Mouse (Mus musculus): ENCODE data around the gene Hist1h4k.

Hist1h4k gene

GRCm38 (mm10) chr13:21755707-21756106 lies 5.4 kb upstream of the Hist1h4k start:
- no peak for DNase-seq (ENCODE audit: extremely low spot score, low read depth, low spot score)

DNA sequence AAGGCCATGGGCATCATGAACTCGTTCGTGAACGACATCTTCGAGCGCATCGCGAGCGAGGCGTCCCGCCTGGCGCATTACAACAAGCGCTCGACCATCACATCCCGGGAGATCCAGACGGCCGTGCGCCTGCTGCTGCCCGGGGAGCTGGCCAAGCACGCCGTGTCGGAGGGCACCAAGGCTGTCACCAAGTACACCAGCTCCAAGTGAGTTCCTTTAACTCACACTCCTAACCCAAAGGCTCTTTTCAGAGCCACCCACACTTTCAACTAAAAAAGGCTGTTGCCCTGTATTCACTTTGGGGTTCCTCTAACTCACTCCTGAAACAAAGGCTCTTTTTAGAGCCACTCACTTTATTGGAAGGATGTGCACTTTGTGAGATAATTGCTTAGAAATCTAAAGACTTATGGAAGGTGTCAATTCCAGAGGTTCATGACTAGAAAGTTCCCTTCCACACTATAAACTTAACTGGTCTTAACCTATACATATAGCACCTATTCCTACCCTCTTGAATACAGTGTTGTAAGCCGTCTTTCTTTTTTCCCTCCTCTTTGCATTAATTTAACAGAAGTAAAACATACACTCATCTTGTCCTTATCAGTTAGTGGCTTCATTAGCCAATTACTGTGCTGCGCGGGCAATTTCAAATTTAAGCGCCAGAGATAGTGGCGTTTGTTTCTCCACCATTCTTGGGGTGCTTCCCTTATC lies 4.1 kb upstream of the Hist1h4k start:
- peak; percentile 62 for DNase-seq (ENCODE audit: extremely low spot score, low read depth, low spot score)

DNA sequence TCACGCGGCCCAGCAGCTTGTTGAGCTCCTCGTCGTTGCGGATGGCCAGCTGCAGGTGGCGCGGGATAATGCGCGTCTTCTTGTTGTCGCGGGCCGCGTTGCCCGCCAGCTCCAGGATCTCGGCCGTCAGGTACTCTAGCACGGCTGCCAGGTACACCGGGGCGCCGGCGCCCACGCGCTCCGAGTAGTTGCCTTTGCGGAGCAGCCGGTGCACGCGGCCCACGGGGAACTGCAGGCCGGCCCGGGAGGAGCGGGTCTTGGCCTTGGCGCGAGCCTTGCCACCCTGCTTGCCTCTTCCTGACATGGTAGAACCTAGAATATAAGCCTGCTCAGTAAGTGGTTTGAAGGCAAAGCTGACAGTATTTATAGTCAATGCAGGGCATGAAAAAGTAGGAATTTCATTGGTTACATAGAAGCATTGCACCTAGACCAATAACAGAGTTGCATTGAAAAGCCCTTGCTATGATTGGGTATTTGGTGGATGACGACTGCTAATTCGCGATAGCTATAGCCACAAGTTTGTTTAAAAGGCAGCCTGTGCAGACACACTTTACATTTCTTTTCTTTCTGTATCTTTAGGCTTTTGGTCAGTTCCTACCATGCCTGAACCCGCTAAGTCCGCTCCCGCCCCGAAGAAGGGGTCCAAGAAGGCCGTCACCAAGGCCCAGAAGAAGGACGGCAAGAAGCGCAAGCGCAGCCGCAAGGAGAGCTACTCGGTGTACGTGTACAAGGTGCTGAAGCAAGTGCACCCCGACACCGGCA lies 3.4 kb upstream of the Hist1h4k start, which contains the start of the genes Hist1h2ak and Hist1h2bn:
Gene Hist1h2ak (minus strand): TSS at position 304 of the 762 bp plus-strand sequence.
Gene Hist1h2bn (plus strand): TSS at position 600 of the 762 bp plus-strand sequence.
- peak; percentile 96 for DNase-seq (ENCODE audit: extremely low spot score, low read depth, low spot score)

- DNase-seq (ENCODE audit: extremely low spot score, low read depth, low spot score): peak; percentile 58
Observed at GRCm38 (mm10) chr13:21753051-21753523, 2.8 kb upstream of the Hist1h4k start.

- no peak for DNase-seq (ENCODE audit: extremely low spot score, low read depth, low spot score)
Observed at GRCm38 (mm10) chr13:21752356-21752755, 2.1 kb upstream of the Hist1h4k start.

DNA sequence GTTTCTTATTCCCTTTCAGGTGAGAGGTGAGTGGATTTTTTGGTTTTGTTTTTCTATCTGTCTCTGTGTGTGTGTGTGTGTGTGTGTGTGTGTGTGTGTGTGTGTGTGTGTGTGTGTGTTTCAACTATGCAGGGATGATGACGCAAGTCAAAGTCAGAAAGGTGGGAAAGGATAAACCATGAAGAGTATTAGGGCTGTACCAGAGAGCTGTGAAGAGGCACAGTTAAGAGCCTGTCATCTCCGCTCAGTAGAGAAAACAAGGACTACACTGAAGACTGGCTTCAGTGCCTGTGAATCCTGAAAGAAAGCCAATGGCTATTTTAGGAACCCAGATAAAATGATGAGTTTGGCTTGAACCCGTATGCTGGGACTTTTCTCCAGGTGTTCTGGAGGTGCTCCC lies 1.5 kb upstream of the Hist1h4k start:
- no peak for DNase-seq (ENCODE audit: extremely low spot score, low read depth, low spot score)

DNA sequence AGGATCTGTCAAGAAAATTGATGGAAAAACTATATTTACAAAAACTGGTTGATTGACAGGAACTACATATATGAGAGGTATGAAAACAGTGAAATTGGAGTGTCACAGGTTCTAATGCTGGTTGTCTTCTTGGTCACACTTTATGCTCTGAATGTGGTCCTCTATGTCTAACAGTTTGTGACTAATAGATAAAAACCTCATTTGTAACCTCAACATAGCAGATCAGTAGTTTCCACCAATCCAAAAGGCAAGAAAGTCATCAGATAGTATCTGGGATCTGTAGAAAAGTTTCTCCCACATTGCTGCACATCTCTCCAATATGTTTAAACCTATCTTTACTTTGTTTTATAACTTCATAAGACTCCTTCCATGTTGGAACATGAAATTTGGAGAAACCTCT lies 1.1 kb upstream of the Hist1h4k start:
- no peak for DNase-seq (ENCODE audit: extremely low spot score, low read depth, low spot score)

DNA sequence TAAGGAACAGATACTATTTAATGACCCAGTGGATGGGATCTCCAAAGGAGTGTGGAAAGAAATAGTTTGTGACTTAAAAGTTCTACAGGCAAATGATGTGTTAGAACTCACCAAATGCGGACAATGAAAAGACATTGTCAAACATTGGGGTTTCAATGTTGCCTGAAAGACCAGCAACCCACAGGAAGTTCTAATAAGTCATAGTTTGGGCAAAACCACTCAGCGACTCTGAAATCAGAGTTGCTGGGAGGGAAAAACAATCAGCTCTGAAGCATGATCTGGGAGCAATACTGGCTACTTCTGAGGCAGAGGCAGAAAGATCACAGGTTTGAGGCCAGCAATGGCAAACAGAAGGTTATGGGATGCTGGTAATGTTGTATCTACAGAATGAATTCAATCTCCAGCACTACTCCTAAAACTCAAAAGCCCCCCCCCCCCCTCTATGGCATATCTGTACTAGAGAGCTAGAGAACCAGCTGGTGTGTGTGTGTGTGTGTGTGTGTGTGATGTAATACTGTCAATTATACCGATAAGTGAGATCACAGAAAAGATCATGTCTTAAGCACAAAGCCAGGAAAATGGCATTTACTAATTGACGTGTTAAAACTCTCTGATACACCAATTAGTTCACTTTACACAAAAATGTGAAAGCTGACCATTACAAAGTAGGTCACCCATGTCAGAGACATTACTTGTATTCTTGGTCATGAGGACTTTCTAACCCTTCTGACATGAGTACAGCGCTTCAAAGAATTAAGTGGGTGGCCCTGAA lies 732 bp downstream of the Hist1h4k start:
- peak; percentile 69 for DNase-seq (ENCODE audit: extremely low spot score, low read depth, low spot score)

- DNase-seq (ENCODE audit: extremely low spot score, low read depth, low spot score): no peak
Observed at GRCm38 (mm10) chr13:21745006-21745405, 5.3 kb downstream of the Hist1h4k start.

DNA sequence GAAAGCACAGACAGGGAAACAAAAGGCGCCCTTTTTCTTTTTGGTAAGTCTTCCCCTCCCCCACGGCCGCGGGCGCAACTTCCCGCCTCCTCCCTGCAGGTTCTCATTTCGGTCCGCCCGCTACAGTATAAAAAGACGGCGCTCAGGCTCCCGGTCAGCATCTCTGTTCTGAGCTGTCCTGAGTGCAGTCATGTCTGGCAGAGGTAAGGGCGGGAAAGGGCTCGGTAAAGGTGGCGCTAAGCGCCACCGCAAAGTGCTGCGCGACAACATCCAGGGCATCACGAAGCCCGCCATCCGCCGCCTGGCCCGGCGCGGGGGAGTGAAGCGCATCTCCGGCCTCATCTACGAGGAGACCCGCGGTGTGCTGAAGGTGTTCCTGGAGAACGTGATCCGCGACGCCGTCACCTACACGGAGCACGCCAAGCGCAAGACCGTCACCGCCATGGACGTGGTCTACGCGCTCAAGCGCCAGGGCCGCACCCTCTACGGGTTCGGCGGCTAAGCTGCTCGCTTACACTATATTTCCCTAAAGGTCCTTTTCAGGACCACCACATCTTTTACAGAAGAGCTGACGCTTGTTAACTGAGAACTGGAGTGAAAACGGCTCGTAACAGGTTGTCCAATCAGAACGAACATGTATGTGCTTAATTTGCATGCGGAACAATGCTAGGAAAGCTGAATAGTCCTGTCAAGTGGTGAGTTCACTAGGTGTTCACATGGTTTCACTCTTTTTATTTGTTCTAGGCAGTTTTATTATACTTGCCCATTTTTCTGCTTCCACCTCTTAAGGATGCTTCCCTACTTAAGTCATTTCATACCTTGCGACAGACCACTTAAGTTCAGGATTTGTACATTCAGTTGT lies 15.2 kb downstream of the Hist1h4k start, which contains the start of gene Hist1h4j:
Gene Hist1h4j (plus strand): TSS at position 159 of the 862 bp plus-strand sequence.
- DNase-seq (ENCODE audit: extremely low spot score, low read depth, low spot score): peak; percentile 92

DNA sequence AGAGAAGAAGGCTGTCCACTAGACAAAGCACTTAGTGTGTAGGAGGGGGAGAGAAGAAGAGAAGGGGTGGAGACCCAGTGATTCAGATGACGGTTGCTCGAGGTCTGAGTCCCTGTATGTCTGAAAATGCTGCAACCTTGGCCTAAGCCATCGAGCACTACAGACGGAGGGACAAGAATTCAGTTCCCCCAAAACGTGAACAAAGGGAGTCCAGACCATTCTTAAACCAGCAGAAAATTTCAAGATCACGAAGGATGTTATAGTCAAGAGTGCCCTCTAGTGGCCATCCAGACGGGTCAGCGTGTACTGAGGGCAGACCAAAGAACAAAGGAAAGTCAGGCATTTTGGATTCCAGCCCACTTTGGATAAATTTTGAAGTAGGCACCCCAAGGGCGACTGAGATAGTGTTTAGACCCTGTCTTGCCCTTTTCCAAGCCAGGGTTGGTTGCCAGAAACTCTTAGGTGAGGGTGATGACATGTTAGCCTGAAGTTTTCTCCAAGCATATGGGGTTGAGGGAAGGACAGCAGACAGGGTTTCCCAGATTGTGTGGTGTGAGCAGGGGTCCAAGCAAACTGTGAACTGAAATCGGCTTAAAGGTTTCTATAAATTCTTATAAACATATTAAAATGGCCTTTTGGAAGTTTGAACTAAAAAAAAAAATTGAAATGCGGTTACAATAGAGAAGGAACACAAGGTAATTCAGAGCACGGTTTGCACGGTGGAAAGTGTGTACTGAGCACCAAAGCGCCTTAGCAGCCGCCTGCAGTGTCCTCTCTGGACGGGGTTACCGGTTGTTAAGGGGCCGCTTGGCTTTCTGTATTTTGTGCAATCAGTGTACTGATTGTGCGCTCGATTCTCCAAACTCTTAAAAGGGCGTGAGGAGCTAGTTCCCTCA lies 16.0 kb downstream of the Hist1h4k start:
- peak; percentile 98 for DNase-seq (ENCODE audit: extremely low spot score, low read depth, low spot score)

GRCm38 (mm10) chr13:21733466-21733865 lies 16.8 kb downstream of the Hist1h4k start:
- DNase-seq (ENCODE audit: extremely low spot score, low read depth, low spot score): no peak

DNA sequence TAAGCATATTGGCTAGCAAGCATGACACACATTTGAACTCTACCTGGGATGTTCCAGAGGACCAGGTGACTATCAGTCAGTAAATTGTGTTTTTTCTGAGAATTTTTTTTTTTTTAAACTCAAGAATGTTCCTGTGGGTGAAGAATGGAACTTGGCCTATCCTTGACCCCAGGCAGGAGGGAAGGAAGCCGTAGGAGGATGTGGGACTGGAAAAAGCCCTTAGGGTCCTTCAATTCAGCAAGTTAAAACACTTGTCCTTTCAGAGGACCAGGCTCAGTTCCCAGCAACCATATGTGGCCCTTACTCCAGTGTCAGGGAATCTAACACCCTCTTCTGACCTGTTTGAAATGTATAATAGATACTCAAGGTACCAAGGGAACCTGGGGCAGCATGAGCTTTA lies 20.8 kb downstream of the Hist1h4k start:
- DNase-seq (ENCODE audit: extremely low spot score, low read depth, low spot score): no peak

DNA sequence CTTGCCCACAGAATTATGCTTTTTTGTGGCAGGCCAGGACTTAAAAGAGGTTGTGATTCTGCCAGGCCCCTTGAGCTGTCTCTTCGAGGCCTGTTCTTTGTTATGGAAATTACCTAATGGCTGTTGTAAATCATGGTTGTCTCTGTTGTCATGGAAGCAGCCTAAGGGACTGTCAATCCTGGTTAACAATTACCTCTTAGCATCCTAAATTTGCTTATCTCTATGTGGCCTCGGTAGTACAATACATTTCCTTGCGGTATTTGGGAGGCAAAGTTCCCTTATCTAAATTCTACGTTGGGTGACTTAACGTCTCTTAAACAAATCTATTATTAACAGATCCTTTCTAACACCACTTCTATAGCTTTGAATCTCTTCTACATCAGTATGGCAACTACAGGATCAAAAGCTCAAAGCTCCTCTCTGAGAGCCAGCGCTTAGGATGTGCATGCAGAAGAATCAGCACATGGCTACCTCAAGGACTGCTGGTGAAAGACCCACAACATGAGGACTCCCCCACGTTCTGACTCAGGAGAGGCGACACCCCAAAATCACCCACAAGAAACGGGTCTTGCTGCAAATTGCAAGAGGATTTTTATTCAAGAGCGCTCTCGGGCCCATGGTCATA lies 22.2 kb downstream of the Hist1h4k start:
- DNase-seq (ENCODE audit: extremely low spot score, low read depth, low spot score): no peak

- DNase-seq (ENCODE audit: extremely low spot score, low read depth, low spot score): no peak
Observed at GRCm38 (mm10) chr13:21722993-21723836, 27.1 kb downstream of the Hist1h4k start.

- peak; percentile 69 for DNase-seq (ENCODE audit: extremely low spot score, low read depth, low spot score)
Observed at GRCm38 (mm10) chr13:21722373-21722925, 27.9 kb downstream of the Hist1h4k start.

DNA sequence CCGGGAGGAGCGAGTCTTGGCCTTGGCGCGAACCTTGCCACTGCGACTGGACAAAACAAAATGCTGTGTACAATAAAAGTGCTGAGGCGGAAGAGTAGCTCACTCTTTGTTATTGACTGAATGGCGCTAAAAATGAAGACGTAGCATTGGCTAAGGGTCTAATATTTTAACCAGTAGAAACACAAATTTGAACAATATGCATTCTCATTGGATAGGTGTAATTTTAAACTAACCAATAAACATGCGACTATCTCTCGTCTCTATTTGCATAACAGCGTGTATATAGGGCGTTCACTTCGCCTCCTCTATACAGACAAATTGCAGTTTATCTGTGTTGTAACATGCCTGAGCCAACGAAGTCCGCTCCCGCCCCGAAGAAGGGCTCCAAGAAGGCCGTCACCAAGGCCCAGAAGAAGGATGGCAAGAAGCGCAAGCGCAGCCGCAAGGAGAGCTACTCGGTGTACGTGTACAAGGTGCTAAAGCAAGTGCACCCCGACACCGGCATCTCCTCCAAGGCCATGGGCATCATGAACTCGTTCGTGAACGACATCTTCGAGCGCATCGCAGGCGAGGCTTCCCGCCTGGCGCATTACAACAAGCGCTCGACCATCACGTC lies 28.4 kb downstream of the Hist1h4k start, which contains the start of gene Hist1h2bm:
Gene Hist1h2bm (plus strand): TSS at position 288 of the 616 bp plus-strand sequence.
- DNase-seq (ENCODE audit: extremely low spot score, low read depth, low spot score): peak; percentile 98
